ENCODE assay signal across 9 mouse cellular contexts in the genomic region with DNA sequence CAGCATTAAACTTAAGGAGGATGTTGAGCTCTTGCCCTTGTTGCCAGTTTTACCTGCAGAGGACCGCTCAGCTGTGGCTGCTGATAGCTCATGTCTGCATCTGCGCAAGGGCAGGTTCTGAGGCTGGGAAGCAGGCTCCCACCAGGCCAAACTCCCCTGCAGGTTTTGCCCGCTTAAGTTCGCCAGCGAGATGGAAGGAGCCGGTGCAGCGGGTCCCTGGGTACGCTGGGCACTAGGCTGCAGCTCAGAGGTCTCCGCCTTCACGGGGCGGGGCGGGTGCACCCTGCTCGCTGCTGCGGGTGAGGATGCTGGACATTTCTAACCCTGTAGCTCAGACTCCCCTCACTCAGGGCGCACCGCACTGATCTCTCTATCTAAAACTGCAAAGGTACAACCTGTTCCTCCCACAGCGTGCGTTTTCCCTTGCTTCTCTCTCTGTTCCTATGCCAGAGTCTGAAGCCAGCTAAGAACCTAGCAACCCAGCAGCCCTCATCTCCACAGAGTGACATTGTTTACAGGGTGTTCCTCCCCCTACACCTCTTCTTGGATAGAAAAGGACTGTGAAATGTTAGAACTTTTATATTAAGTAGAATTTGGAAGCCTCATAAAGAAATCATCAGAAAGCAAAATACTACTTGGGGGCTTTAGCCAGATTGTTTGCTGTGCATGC. TPM values are rescaled to one million over a fixed set of nuclear protein-coding genes. Genes with fewer than 3 reads are reported as not detected.
A peak's percentile ranks its signal among the peaks of the same experiment; 100 is the strongest.
DNase-seq lines count a peak whose midpoint lies in the region; ATAC-seq and TF ChIP-seq lines count a peak whose summit lies in the region.
"Had no signal": no experiment of that assay in that cellular context is flagged by ENCODE, and none has a peak within 500 bp of the region (broad histone marks: within the 10 kb centered on the region; RNA-seq: fewer than 3 reads in every experiment).

Slc38a11 (minus strand) TSS at position 207 of the 670 bp plus-strand sequence.

- H3K27ac ChIP-seq in kidney, embryonic 16.5 days (ENCODE audit: low read length), result no peak within 1 kb of the TSS
- no peak within 1 kb of the TSS for H3K27ac ChIP-seq in heart, embryonic 16.5 days (ENCODE audit: low read length)
- H3K27ac ChIP-seq in liver, embryonic 12.5 days, result no peak within 1 kb of the TSS
- H3K27ac ChIP-seq in testis, adult 2 months (ENCODE audit: control insufficient read depth, insufficient read depth, low read depth, low read length), result no peak within 1 kb of the TSS

- TF ChIP-seq CTCF in testis, adult 2 months (IDR thresholded peaks at IDR 0.05; ENCODE audit: control insufficient read depth, insufficient read depth, insufficient replicate concordance, low read depth, low read length), result no peak

- peak within 1 kb of the TSS; percentile 20; the same call in 1 of the 2 replicates for H3K4me3 ChIP-seq in kidney, embryonic 16.5 days (ENCODE audit: low read length)
- peak within 1 kb of the TSS; percentile 11 for H3K4me3 ChIP-seq in heart, embryonic 16.5 days (ENCODE audit: low read length)
- H3K4me3 ChIP-seq in liver, embryonic 12.5 days, result no peak within 1 kb of the TSS
- peak within 1 kb of the TSS; percentile 14 for H3K4me3 ChIP-seq in testis, adult 2 months (ENCODE audit: control insufficient read depth, low read depth, low read length)

- H3K9me3 ChIP-seq in kidney, embryonic 16.5 days (ENCODE audit: low read length), result no peaks in the 10 kb centered on the region
- no peaks in the 10 kb centered on the region for H3K9me3 ChIP-seq in heart, embryonic 16.5 days (replicated peaks; ENCODE audit: control insufficient read depth, low read length)
- no peaks in the 10 kb centered on the region for H3K9me3 ChIP-seq in liver, embryonic 12.5 days (replicated peaks)

- H3K36me3 ChIP-seq in kidney, embryonic 16.5 days (ENCODE audit: insufficient read depth, low read length), result no peaks in the 10 kb centered on the region
- no peaks in the 10 kb centered on the region for H3K36me3 ChIP-seq in heart, embryonic 16.5 days (ENCODE audit: control insufficient read depth, insufficient read depth)
- H3K36me3 ChIP-seq in liver, embryonic 12.5 days, result no peaks in the 10 kb centered on the region
- H3K36me3 ChIP-seq in testis, adult 2 months (ENCODE audit: control insufficient read depth, insufficient read depth, low read length), result no peaks in the 10 kb centered on the region

- H3K4me1 ChIP-seq in kidney, embryonic 16.5 days (ENCODE audit: insufficient read depth, low read length), result peaks cover 7% of the 10 kb centered on the region; the same call in 1 of the 2 replicates
- H3K4me1 ChIP-seq in heart, embryonic 16.5 days (ENCODE audit: control insufficient read depth, insufficient read depth, low read length), result no peaks in the 10 kb centered on the region
- H3K4me1 ChIP-seq in liver, embryonic 12.5 days, result 0 out of 2 replicates have a peak, but pooled peaks cover 4% of the 10 kb centered on the region
- H3K4me1 ChIP-seq in testis, adult 2 months (ENCODE audit: control insufficient read depth, insufficient read depth, low read length), result peaks cover 5% of the 10 kb centered on the region

- H3K27me3 ChIP-seq in kidney, embryonic 16.5 days (ENCODE audit: insufficient read depth, low read length), result no peaks in the 10 kb centered on the region
- H3K27me3 ChIP-seq in heart, embryonic 16.5 days (ENCODE audit: control insufficient read depth, insufficient read depth, low read length), result no peaks in the 10 kb centered on the region
- H3K27me3 ChIP-seq in liver, embryonic 12.5 days (replicated peaks), result 0 out of 2 replicates have a peak, but pooled peaks cover 9% of the 10 kb centered on the region
- no peaks in the 10 kb centered on the region for H3K27me3 ChIP-seq in testis, adult 2 months (ENCODE audit: control insufficient read depth, insufficient read depth, low read length)

- WGBS in kidney, embryonic 16.5 days, result 4% methylated on average over 18 of the region's 18 CpGs
- WGBS in heart, embryonic 16.5 days, result 6% methylated on average over 18 of the region's 18 CpGs
- 10% methylated on average over 18 of the region's 18 CpGs for WGBS in liver, embryonic 12.5 days (ENCODE audit: insufficient replicate concordance)

- peak within 1 kb of the TSS; percentile 42 for H3K4me2 ChIP-seq in kidney, embryonic 16.5 days (replicated peaks; ENCODE audit: low read depth, low read length)
- peak within 1 kb of the TSS; percentile 53 for H3K4me2 ChIP-seq in heart, embryonic 16.5 days (ENCODE audit: low read depth, low read length)
- H3K4me2 ChIP-seq in liver, embryonic 12.5 days, result peak within 1 kb of the TSS; percentile 24; the same call in 1 of the 2 replicates

- ATAC-seq in kidney, embryonic 16.5 days (ENCODE audit: low FRiP score, low TSS enrichment), result peak; percentile 82; the same call in 1 of the 2 replicates
- ATAC-seq in heart, embryonic 16.5 days (replicated peaks; ENCODE audit: extremely low read depth, insufficient read depth, low FRiP score), result no peak
- no peak for ATAC-seq in liver, embryonic 12.5 days
- ATAC-seq in erythroid progenitor cell, adult 5-6 weeks (replicated peaks; ENCODE audit: low FRiP score, poor library complexity, severe bottlenecking), result no peak
- ATAC-seq in monocyte, adult 5-6 weeks (replicated peaks; ENCODE audit: insufficient number of reproducible peaks, low FRiP score, low TSS enrichment, poor library complexity, severe bottlenecking), result no peak

- TF ChIP-seq POLR2A in testis, adult 2 months (IDR thresholded peaks at IDR 0.05; ENCODE audit: control insufficient read depth, low read depth, low read length), result no peak

- no peak within 1 kb of the TSS for H3K9ac ChIP-seq in kidney, embryonic 16.5 days (replicated peaks; ENCODE audit: low read length)
- 0 out of 2 replicates have a peak within 1 kb of the TSS, but pooled peaks have one; percentile 20 for H3K9ac ChIP-seq in heart, embryonic 16.5 days (ENCODE audit: low read length)
- no peak within 1 kb of the TSS for H3K9ac ChIP-seq in liver, embryonic 12.5 days

- no peak for DNase-seq in kidney, adult 9 months
- DNase-seq in adrenal gland, postnatal 25 days, result peak; percentile 34

RNA-seq across cellular contexts. Expression of gene Slc38a11, which starts in this region (rescaled TPM):
- 0.62 and 0.75 TPM in 2 replicates for polyA plus RNA-seq in kidney, embryonic 16.5 days (2015; fragmentation: Nextera tagmentation; extraction: Ambion mirVana)
- 16.8 and 23.1 TPM in 2 replicates for total RNA-seq in adrenal gland, postnatal 25 days (2021)
- polyA plus RNA-seq in heart, embryonic 16.5 days (2015; fragmentation: Nextera tagmentation; extraction: Ambion mirVana), result 0.25 TPM in 1 of 2 replicates, not detected in the other
- polyA plus RNA-seq in liver, embryonic 12.5 days (2016; fragmentation: Nextera tagmentation; extraction: Ambion mirVana), result 0.08 TPM in 1 of 2 replicates, not detected in the other
- polyA plus RNA-seq in testis, adult 2 months (2012; rRNA removed), result 0.06 and 0.13 TPM in 2 replicates
- not detected in 2 replicates for total RNA-seq in erythroid progenitor cell, adult 5-6 weeks (2015; ENCODE audit: low replicate concordance)
- total RNA-seq in erythroid progenitor cell, adult 5-6 weeks (2017; ENCODE audit: low replicate concordance), result not detected in 2 replicates
- total RNA-seq in monocyte, adult 5-6 weeks (2017), result 0.39 TPM in 1 of 3 replicates, not detected in the others
- polyA plus RNA-seq: liver, adult 2 months had no signal

Comparison
In these comparisons a context has a peak if more than half of its experiments do, and no peak if none do; other contexts are left out.
1. RNA of gene Slc38a11 (total RNA-seq): 16.8 to 23.1 TPM in adrenal gland, postnatal 25 days; not detected in erythroid progenitor cell, adult 5-6 weeks and 0.39 TPM in monocyte, adult 5-6 weeks; every median in the first group is over 10 times any median in the second.
2. Peak in ATAC-seq, H3K4me3 ChIP-seq and H3K4me2 ChIP-seq in kidney, embryonic 16.5 days; RNA of the gene not detected or under 1 TPM.
3. Peak in every context shown above with its lines, with median percentiles within 50 percentile points of each other: H3K4me2 ChIP-seq.